Mouse (Mus musculus) heart, postnatal 14 days (tissue): ENCODE data around the gene Ano1. TPM values are rescaled to one million over a fixed set of nuclear protein-coding genes. Genes with fewer than 3 reads are reported as not detected.

ENCODE experiments used
- DNase-seq, 2 experiments: peaks; one replicate each; pipeline ENCODE4 v3.0.0; 2021 to 2022
- intact Hi-C: fragments of 180-260 bp; cut with DNase I; formaldehyde crosslinking; loops from one replicate; pipeline ENCODE4 v1.15.1; 2025
- total RNA-seq, 2 experiments: library from RNA; stranded (reverse); gene quantifications; 2 replicates each; pipeline ENCODE4 v1.2.3; 2021

Ano1 gene
- total RNA-seq, 2 experiments from 2014 or later: 18.8 to 22.6 TPM

- no peak for DNase-seq
- intact Hi-C loops: no loop called here
These were observed 143.9 kb downstream of the Ano1 start for GRCm38 (mm10) chr7:144607862-144608261.

DNA sequence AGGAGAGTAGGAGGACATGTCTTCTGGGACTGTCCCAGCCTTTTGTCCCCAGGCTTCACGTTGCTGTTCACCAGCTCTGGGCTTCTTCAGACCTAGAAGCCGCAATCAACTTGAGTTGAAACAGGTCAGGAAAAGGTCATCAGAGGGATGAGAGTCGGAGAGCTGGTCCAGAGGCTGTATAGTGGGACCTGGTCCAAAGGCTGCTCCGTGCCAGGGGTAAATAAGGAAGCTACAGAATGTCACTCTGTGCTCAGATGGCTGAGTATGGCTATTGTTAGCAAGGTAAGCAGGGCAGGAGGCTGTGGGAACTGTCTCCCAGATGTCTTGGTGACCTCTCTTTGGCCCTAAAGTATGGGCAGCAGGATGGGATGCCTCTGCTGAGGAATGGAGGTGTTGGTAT, 147.0 kb downstream of the Ano1 start:
- intact Hi-C loops: no loop called here
- no peak for DNase-seq

DNA sequence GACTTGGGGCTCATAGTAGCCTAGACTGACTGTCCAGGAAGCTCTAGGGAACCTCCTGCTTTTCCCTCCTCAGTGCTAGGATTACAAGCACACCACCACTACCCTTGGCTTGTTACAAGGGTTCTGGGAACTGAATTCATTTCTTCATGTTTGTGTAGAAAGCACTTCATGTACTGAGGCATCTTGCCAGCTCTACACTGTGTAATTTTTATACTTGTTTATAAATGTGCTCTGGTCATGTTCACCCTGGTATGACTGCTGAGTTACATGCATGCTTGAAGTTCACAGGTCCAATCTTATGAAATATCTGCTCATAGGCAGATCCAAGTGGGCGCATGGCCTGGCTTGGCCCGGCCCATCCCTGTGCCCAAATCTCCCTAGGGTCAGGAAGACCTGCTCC, 147.5 kb downstream of the Ano1 start:
- no peak for DNase-seq
- intact Hi-C loops: no loop called here

GRCm38 (mm10) chr7:144600333-144600900, 151.4 kb downstream of the Ano1 start:
- no peak for DNase-seq
- intact Hi-C loops: no loop called here

- intact Hi-C loops: loop anchor here (5.0 kb wide), 1 partner anchor 318 kb away; no protein-coding TSS in a partner anchor
- DNase-seq: no peak
These were observed 162.3 kb downstream of the Ano1 start for GRCm38 (mm10) chr7:144589508-144589907.

DNA sequence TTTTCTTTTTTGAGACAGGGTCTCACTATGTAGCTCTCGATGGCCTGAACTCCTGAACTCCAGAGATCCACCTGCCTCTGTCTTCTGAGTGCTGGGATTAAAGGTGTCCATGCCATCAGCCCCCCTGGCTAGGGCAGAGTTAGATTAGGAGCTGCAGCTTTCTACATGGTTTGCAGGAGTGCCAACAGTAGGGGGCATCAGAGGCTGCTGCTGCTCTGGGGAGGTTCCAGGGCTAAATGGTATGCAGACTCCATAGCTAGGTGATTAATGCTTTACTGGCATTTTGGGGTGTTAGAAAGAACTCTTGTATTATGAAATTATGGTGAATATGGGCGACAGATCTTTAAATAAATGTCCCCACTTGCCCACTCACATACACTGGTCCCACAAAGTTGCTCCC, 164.5 kb downstream of the Ano1 start:
- DNase-seq: peak; percentile 37 to 57
- intact Hi-C loops: loop anchor here (1.0 to 5.0 kb wide), 2 partner anchors 188 to 320 kb away; no protein-coding TSS in a partner anchor

DNA sequence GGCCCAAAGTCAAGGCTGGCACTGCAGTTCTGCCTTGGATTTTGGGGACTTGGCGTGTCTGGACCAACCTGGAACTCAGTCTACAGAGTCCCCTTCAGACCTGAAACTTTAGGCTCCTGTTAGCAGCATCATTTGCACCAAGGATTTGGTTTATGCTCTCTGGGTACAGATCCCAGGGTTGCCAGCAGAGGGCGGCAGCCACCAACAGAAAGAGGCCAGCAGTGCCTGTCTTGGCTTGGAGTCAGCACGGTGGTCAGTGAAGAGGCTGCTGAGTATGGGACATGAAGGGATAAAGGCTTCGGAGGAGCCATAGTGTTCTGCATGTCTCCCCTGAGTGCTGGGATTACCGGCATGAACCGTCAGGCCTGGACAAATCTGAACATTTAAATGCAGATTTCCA, 166.1 kb downstream of the Ano1 start:
- peak; percentile 74 to 87 for DNase-seq
- intact Hi-C loops: loop anchor here (2.0 to 5.0 kb wide), 2 partner anchors 322 to 369 kb away; no protein-coding TSS in a partner anchor

GRCm38 (mm10) chr7:144583619-144584018, 168.2 kb downstream of the Ano1 start:
- peak; percentile 40 to 61 for DNase-seq
- intact Hi-C loops: loop anchor here (2.0 to 5.0 kb wide), 2 partner anchors 71 to 367 kb away; no protein-coding TSS in a partner anchor

DNA sequence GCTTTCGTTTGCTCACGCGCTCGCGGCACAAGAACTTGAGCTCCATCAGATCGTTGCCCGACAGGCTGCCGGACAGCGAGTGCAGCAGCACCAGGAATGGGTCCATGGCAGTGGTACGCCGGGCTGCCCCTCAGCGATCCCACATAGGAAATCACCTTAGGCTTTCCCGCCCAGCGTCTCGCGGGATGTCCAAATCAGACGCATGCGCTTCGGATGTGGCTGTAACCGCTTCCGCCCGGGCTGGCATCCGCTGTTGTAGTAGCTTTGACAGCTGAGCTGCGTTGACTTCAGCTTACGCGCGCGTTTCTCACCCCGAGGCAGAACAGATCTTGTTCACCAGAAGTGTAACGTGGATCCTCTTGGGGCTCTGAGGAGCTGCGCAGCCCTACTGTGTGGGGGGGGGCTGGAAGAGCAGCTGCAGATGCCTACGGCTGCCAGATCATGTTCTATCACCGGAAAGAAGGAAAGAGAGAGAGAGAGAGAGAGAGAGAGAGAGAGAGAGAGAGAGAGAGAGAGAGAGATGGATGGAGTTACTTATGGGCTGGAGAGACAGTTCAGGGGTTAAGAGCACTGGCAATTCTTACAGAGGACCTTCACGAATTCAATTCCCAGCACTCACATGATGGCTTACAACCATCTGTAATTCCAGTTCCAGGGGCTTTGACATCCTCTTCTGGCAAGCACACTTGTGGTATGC, 169.3 kb downstream of the Ano1 start, which contains the start of gene Fadd:
TSS of gene Fadd (minus strand) at position 180 of the 697 bp plus-strand sequence.
- DNase-seq: peak; percentile 94 to 98
- intact Hi-C loops: loop anchor here (5.0 kb wide), 1 partner anchor 70 kb away; no protein-coding TSS in a partner anchor

DNA sequence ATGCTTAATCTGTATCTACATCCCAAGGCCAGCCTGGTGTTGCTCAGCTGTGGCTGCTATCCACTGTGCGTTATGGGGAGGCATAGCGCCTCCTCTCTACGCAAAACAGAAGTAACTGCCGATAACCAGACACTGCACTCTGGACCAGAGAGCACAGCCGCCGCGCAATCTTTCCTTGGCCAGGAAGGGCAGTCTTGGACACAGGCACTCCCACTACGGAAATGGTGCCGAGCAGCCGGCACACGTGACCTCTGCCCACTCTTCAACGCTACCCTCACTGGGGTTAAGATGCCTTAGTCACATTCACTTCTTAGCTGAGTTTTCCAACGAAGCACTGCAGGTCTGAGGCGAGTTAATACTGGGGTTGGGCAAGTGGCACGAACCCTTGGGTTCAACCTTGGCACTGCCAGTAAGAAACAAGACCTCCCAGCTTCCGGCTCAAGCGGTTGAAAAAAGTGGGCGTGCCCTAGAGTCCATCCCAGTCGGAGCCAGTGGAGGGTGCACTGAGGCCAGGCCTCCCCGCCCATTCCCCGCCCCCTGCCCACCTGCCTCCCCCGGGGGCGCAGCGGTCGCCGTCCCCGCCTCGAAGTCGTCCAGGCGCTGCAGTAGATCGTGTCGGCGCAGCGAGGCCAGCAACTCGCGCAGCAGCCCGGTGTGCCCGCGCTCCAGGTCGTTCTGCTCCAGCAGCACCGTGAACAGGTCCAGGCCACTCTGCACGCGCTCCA, 170.1 kb downstream of the Ano1 start:
- intact Hi-C loops: loop anchor here (2.0 to 5.0 kb wide), 2 partner anchors 29 to 69 kb away; partner anchors contain the start of gene Ppfia1
- DNase-seq: peak; percentile 79 to 83

- peak; percentile 20 to 29 for DNase-seq
These were observed 173.9 kb downstream of the Ano1 start for GRCm38 (mm10) chr7:144577876-144578275.

GRCm38 (mm10) chr7:144572234-144572633, 179.5 kb downstream of the Ano1 start:
- intact Hi-C loops: no loop called here
- no peak for DNase-seq

More at GRCm38 (mm10) chr7:144577876-144578275, 173.9 kb downstream of the Ano1 start:
- intact Hi-C loops: no loop called here

GRCm38 (mm10) chr7:144571598-144571997, 180.2 kb downstream of the Ano1 start:
- intact Hi-C loops: no loop called here
- no peak for DNase-seq

- intact Hi-C loops: no loop called here
- peak; percentile 52 to 80 for DNase-seq
These were observed 182.3 kb downstream of the Ano1 start for GRCm38 (mm10) chr7:144569428-144569827.

DNA sequence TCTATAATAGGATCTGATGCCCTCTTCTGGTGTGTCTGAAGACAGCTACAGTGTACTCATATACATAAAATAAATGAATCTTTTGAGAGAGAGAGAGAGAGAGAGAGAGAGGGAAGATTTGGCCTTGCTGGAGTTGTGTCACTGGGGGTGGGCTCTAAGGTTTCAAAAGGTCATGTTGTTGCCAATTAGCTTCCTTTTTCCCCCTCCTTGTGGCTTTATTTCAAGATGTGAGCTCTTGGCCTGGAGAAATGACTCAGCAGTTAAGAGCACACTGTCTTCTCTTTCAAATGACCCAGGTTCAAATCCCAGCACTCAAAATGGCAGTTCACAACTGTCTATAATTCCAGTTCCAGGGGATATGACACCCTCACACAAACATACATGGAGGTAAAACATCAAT, 183.7 kb downstream of the Ano1 start:
- DNase-seq: no peak
- intact Hi-C loops: no loop called here

DNA sequence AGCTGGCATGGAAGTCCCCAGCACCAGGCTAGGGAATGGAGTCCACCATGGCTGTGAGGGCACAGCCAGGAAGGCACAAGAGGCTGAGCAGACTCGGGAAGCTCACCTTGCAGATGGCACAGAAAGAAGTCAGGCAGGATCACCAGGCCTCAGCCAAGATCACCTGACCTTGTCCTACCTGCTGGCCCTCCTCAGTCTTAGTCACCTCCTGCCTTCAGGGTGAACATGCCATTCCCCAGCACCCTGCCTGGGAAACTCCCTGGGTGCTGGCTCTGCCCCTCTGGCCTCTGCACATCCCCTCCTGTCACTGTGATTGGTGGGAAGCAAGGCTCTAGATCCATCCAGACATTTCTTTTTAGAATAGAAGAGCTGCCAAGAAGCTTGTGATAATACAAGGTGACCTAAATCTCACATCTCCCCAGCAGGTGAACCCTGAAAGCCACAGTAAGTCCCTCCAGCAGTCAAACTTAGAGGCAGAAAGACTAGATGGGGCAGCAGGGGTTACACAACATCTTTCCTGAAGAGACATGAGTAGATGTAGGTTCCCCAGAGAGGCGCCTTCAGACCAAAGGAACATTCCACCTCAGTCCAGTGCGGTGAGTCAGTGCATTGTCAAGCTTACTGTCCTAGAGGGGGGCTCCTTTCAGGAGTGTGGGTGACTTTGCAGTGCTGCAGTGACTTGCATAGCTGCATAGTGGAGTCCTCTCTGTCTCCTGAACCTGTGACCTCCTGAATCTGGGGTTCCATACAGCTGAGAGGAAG, 184.7 kb downstream of the Ano1 start:
- intact Hi-C loops: no loop called here

DNA sequence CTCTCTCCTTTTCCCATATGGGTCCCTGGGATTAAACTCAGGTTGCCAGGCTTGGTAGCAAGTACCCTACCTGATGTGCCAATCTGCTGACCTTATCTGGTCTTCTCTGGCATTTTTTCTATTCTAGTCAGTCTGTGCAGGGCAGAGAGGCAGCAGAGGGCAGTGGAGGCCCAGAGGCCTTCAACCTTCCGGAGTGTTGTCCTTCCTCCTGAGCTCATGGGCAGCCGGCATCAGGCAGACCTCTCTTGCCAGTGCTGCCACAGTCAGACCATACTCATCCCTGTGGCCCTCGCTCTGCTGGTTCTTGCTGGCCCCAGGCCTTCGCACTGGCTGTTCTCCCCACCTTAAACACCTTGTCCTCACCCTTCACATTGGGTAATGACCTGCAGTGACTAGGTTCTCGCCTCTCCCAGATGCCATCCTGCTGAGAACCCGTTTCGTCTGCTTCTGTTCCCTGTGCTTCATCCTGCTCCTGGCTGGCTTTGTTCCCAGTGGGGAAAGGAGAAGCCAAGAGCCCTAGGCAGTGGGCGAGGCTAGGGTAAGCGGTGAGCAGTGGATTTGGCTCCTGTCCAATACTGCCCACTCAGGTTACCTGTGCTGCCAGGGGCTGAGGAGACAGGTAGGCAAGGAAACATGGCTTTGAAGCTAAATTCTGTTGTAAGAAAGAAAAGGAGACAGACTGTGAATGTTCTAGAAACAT, 188.2 kb downstream of the Ano1 start:
- intact Hi-C loops: no loop called here
- peak in 1 of 2 experiments; percentile 28 for DNase-seq

More for the DNA sequence above, 184.7 kb downstream of the Ano1 start:
- no peak for DNase-seq

- intact Hi-C loops: no loop called here
- DNase-seq: no peak
These were observed 189.8 kb downstream of the Ano1 start for GRCm38 (mm10) chr7:144562016-144562415.

- DNase-seq: no peak
- intact Hi-C loops: no loop called here
These were observed 191.2 kb downstream of the Ano1 start for GRCm38 (mm10) chr7:144560594-144560993.

DNA sequence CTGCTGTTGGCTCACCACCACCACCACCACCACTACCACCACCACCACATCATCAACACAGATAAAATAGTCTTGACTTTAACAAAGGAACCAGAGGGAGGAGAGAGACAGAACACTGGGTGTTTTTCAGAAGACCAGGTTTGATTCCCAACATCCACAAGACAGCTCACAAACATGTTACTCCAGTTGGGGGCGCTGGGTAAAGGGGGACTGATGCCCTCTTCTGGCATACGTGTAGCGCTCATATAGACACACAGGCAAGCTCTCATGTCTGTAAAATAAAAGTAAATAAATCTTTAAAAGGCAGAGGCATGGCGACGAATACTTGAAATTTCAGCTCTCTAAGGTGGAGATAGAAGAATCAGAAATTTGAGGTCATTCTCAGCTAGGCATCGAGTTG, 193.2 kb downstream of the Ano1 start:
- intact Hi-C loops: no loop called here
- no peak for DNase-seq
